Mouse (Mus musculus) layer of hippocampus, adult 9-11 months (tissue): ENCODE measurements around the gene Gpr3.
A peak's percentile ranks its signal among the peaks of the same experiment; 100 is the strongest.

ENCODE experiments used
- DNase-seq: peaks from one replicate; pipeline ENCODE4 v3.0.0; 2022

The Gpr3 gene

DNA sequence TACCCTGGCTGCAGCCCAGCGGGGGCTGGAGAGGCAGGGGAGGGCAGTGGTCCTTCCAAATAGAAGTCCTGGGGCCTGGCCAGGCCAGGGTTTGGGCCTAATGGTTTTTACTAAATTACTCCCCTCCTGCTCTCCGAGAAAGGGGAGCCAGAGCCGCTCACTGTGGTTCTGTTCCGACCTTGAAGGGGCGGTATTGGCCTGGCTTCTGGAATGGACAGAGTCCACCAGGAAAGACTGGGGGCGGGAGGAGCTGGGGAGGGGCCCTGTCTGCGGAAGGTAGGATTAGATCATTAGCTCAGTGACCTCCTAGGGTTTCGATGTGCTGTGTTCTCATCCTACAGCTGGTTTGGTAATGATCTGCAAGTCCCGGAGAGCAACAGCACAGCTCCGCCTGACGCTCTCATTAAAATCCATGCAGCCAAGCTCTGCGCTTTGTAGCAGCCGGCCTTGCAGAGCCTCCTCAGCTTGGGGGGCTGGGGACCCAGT, 14.5 kb downstream of the Gpr3 start:
- no peak for DNase-seq

DNA sequence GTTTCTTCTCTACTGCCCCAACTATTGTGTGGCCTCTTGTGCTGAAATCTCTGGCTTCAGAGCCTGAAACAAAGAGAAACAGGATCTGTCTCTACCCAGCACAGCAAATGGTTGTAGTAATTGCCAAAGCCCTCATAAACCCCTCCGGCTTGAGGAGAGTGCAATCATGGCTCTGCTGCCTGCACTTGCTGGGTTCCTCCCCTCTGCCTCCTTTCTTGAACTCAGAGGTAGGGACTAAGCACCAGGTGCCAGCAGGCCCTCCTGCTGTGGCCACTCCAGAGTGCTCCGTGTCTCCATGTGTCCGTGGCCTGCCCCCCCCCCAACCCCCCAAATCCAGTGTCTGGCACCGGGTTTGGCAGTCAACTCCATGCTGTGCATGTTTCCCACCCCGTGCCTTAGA, 15.0 kb downstream of the Gpr3 start:
- no peak for DNase-seq

DNA sequence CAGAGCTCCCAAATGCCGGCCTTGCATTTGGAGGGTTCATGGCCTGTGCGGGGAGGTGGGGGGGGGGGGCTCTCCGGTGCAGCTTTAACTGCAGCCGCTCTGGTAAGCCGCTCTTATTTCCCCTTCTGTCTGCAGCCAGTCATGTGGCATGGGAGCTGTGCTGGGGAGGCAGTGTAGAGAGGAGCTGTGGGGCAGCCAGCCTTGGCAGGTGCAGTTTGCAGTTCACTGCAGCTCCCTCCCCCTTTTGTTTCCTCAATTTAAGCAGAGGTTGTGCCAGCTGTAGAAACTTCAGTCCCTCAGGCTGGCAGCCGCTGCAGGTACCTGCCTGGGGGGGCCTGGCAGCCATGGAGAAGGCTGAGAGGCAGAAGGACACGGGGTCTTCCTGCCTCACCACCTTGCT, 15.5 kb downstream of the Gpr3 start:
- no peak for DNase-seq

DNA sequence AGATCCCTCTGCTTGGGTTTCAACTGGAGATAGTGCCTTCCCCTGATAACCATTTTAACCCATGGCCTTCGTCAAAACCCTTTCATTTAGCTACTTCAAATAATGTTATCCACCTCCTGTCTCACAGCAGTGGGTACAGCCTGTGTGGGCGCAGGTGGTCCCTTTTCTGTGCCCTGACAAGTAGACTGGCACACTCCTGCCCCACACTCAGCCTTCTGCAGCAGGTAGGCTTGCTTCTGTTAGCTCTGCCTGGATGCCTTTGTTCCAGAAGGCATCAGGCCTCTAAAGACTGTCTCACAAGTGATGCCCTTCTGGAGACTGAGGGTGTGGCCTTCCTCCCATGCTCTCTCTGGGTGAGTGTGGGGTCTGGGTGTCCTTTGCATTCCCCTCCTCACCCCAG, 16.2 kb downstream of the Gpr3 start:
- DNase-seq = no peak

DNA sequence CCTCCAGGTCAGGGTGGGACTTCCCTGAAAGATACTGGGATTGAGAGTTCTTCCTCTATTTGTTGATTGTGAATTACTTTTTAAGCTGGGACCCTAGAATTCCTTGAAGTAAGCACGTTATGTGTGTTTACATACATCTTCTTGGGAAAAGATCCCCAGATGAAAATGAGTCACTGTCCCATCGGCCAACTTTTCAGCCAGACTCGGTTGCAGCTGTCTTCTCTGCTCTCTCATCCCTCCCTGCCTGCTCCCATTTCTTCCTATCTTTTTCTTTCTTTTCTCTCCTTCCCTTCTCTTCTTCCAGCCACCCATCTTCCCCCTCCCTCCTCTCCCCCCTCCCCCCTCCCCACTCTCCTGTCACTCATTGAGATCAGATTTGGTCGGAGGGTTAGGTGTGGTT, 17.3 kb downstream of the Gpr3 start:
- no peak for DNase-seq

DNA sequence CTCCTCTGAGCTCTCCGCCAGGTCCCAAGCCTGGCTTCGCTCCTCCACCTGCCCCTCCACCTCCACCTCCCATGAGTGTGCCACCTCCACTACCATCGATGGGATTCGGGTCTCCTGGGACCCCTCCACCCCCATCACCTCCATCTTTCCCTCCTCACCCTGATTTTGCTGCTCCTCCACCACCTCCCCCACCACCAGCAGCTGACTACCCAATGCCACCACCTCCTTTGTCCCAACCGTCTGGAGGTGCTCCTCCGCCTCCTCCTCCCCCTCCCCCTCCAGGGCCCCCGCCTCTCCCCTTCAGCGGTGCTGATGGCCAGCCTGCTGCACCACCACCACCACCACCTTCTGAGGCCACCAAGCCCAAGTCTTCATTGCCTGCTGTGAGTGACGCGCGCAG, 17.9 kb downstream of the Gpr3 start:
- no peak for DNase-seq

DNA sequence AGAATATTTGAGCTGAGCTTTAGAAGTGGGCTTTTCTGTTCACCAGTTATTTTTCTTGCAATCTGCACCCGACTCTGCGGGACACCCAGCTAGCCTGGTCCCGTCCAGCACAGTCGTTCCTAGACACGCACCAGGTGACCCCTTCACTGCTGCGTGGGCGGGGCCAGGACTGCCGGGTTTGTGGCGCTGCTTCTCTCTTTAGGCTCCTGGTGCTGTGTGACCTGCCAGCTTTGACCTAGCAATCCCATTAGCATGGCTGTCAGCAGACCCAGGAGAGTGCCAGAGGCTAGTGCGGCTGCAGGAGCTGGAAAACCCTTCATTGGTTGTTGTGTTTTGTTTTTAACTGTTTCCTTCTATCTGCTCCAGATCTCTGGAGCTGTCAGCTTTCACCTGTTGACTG, 22.9 kb downstream of the Gpr3 start:
- DNase-seq = no peak

DNA sequence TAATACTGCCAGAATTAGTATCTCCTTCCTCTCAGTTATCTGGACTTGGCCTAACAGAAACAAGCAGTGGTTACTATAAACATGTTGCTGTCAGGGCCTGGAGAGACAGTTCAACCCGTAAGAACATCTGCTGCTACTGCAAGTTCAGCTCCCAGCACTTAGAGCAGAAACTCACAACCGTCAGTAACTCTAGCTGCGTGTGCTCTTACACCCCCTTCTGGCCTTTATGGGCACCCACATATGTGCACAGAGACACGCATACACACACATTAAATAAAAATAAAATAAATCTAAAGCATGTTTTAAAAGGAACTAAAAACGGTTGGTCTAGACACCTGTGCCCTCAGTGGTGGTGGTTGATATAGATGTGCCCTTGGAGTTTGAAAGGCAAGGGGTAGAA, 25.5 kb downstream of the Gpr3 start:
- DNase-seq = no peak

DNA sequence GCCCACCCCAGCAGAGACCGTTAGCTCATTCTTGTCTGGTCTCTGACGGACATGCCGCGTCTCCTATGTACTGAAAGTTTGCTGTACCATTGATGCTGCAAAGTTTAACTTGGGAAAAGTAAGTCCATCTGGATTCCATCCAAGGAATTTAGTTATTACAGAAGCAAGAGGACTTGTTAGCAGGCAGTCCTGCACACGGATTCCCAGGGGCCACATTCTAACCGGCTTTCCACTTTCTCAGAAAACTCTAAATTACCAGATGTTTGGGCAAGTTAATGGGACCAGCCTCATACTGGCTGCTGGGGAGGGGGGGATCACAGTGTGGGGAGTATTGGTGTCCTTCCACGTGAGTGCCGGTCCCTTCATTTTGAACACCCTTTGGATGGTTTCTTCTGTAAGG, 26.4 kb downstream of the Gpr3 start:
- no peak for DNase-seq

DNA sequence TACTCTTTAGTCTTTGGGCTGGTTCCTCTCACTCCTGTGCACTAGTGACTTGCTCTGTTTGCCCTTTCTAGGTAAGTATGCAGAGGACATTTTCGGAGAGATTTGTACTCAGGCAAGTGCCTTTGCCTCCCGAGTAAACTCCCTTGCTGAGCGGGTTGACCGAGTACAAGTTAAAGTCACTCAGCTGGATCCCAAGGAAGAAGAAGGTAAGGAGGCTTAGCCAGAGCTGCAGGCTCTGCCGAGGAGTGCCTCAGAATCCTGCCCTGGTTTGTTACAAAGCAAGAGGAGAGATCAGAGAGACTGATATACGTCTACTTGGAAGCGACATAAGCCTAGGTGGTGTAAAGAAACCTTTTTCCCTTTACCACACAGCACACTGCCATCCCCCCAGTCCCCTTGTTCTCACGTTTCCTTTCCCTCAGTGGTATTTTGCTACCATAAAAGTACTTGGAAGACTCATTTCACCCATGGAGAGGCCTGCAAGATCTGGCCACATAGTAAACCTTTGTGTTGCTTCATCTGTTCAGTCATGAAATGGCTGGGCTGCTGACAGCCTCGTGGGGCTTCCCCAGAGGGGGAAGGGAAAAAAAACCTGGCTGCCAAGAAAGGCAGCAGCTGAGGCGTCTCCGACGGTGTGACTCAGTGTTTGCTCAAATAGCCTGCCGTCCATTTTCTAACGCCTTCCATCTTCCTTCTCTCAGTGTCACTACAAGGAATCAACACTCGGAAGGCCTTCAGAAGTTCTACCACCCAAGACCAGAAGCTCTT, 27.3 kb downstream of the Gpr3 start:
- peak; percentile 72 for DNase-seq

DNA sequence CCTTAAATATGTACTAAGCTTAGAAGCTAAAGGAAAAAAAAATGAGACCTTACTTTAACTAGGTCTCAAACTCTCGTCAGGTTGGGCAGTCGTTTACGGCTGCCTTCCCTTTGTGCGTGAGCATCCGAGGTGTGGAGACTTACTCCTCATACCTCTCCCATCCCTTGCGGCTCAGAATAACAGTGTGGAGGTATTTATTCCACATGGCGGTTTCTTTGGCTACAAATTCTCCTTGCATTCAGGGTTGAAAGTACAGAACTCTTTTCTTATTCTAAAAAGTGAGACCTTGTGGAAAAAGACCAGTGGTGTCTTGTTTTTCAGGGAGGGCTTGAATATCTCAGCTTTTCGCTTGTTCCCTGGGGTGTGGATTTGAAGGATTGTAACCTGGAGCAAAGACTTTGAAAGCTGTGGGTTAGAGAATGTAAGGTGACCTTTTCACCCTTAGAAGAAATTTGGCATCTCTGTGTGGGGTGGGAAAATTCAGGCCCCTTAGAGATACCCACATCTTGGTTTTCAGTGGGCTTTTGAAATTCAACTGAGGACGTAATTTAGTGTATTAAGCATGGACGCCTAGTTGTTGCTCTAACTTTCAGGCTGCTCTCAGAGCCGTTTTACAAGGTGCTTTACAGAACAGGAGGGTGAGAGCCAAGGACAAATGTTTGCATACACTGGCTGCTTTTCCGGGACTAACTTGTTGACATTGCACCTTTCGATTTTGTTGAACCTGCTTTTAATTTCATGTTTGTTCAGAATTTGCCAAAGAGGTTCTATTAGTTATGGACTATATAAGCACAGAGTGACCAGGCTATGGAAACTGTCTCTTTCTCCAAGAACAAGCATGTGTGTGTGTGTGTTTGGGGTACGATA, 28.1 kb downstream of the Gpr3 start:
- no peak for DNase-seq

DNA sequence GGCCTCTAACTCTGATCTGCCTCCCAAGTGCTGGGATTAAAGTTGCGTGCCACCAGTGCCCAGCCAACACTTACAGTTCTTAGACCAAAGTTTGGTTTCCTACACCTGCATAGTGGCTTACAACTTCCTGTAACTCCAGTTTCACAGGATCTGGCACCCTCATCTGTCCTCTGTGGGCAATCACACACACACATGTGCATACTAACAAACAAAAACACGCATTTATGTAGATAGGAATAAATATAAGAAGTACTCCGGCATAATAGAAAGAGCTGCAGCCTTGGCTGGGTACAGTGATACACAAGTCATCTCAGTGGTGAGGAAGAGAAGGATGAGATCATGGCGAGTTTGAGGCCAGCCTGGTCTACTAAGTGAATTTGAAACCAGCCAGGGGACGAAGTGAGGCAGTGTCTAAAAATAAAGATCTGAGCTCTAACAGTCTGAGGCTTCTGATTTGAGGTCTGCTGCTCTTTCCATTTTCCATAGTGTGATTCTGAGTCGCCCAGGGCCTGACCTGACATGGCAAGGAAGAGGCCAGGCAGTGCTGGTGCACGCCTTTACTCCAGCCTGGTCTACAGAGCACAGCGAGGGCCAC, 29.8 kb downstream of the Gpr3 start:
- DNase-seq = no peak

DNA sequence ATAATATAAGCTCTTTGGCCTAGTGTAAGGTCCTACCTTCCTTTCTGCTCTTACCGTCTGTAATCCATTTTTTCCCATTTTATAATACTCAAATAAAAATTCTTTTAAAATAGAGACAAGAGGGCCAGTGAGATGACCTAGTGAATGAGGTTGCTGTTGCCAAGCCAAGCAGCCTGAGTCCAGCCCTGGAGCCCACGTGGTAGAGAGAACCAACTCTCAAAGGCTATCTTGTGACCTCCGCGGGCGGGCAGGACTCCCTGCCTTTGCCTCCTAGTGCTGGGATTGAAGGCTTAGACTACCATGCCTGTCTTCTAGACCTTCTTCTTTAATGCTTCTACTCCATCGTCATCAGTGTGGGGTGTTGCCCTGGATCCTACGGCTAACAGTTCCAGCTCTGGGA, 33.1 kb downstream of the Gpr3 start:
- no peak for DNase-seq

DNA sequence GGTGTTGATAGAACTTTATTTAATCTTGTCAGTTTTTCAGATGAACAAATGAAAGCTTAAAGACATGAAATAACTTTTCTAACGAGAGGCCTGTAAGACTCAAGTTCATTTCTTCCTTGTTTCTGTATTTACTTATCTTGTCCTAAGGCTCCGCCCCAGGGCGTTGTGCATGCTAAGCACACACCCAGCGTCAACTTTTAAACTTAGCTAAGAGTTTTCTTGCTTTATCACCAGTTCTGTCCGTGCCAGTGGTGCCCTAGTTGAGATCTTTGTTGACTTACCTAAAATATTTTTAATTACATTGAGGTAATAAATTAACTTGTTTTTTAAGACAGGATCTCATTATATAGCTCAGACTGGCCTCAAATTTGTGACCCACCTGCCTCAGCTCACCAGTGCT, 34.0 kb downstream of the Gpr3 start:
- no peak for DNase-seq

DNA sequence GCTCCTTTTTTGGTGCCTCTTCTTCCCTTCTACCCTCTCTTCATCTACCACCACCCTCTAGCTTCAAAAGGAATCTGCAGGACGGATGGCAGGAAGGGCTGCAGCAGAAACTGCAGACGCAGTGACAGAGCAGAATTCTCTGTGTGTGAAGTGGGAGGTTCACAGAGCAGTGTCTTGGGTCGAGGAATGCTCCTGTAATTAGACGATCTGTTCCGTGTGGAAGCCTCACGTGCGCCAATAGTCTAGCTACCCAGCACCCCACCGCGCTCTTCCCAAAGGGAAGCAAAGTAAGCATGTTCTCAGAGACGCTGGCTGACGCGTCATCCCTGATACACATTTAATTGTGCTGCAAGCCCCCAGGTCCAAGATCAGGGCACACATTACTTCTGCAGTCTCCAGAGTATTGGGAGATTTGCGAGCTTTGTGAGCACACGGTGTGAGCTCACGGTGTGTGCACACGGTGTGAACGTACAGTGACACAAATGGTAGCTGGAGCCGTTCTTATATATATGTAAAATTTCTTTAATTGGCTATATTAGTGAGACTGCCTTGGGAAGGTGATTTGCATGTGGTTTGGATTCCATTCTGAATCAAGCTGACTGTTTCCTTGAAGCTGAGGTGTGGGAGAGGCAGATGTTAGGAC, 35.5 kb downstream of the Gpr3 start:
- DNase-seq = no peak

DNA sequence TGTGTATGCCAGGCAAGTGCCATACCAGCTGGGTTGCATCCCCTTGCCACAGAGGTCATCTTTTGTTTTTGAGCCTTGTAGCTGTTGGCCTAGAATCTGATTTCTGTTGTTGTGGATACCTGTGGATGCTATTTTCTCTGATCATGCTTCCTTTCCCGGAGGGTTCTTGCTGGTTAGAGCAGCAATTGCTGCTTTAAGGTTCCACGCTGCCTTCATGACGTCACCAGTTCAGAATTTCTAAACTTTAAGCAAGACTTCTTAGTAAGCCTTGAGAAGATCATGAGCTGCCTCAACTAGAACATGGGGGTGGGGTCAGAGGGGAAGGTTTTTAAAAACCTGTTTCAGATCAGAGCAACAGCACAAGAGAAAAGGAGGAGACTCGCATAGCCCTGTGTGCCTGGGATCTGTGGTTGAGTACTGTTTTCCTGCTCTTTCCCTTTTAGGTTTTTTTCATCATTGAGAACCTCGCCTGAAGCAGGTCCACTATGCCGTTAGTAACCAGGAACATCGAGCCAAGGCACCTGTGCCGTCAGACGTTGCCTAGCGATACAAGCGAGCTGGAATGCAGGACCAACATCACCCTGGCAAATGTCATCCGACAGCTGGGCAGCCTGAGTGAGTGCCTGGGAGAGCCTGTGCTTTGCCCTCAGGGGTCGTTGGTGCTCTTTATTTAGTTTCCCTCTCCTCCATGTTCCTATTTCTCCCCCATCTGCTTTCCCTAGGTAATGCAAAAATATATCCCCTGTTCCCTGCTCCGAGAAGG, 36.2 kb downstream of the Gpr3 start:
- DNase-seq = no peak

DNA sequence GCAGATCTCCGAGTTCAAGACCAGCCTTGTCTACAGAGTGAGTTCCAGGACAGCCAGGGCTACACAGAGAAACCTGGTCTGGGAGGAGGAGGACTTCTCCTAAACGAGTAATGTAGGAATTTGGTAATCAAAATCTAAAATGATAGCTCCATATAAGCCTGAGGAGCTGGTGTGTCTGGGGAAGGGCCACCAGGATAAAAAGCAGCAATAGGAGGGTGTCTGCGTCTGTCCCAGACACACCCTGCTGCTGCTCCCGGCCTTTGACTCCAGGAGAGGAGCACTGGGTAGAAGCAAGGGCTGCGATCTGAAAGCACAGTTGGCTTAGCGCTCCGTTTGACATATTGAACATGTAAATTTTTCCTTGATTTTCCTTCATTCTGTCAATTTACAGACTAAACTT, 37.1 kb downstream of the Gpr3 start:
- DNase-seq = no peak

DNA sequence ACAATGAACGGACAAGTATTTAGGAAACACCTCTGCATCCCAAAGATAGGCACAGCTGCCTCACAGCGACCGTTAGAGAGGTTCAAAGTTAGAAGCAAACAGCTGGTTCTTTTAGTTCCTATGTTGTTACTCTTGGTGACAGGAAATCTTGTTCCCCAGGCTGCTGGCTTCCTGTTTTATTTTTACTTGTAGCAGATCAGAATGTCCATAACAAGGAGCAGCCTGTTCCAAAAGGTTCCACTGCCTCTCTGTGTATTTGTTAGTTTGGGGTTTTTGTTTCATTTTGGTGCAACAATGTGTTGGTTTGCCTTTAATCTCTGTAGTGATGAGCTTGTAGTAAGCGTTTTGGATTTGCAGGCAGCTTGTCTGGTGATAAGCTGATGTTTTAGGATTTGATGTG, 38.0 kb downstream of the Gpr3 start:
- no peak for DNase-seq

DNA sequence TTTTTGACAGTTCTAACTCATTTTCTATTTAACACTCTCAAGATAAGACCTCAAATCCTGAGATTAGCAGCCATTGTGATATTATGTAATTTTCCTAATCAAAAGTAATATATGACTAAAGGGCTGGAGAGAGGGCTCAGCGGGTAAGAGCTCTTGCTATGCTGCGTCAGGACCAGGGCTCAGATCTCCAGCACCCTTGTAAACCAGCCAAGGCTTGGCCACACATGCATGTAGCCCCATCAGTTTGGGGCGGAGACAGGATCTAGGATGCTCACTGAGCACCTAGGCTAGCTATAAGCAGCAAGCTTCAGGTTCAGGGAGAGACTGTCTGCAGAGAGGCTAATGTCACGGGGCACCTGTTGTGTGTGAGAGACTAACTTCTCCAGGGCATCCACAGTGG, 39.9 kb downstream of the Gpr3 start:
- no peak for DNase-seq

DNA sequence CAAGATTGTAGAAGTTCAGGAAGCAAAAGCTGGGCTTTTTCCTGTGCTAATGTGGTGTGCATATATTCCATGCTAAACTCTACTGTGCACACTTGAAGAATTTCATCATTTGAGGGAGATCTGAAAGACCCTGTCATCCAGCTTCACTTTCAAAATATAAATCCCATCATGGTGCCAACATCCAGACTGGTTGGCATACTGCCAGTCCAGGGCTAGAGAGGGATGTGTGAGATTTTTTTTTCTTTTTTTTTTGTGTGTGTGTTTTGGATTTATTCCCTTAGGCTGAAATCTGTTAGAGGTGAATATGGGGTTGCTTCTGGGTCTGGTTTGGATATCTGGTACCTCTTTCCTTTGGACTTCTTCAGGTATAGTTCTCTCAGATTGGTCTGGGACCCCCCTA, 41.7 kb downstream of the Gpr3 start:
- DNase-seq = no peak

DNA sequence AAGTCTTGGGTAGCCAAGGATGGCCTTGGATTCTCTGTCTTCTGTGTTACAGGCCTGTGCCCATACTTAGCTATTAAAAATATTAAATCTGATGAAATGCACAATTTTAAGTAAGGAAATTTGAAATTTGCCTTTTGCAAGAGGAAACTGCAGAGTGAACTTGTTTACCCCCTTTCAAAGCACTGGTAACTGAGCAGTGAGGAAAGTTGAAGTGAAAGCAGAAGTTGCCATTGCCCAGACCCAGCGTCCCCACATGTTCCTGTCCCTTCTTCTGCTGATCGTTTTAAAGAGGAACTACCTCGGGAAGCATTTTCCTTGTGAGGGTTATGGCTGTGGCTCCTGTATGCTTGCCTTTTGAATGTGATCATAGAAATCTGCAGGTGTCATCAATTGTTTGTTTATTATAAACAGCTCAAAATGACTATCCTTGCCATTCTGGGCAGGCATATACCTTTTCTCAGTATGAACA, 42.2 kb downstream of the Gpr3 start:
- peak; percentile 64 for DNase-seq

DNA sequence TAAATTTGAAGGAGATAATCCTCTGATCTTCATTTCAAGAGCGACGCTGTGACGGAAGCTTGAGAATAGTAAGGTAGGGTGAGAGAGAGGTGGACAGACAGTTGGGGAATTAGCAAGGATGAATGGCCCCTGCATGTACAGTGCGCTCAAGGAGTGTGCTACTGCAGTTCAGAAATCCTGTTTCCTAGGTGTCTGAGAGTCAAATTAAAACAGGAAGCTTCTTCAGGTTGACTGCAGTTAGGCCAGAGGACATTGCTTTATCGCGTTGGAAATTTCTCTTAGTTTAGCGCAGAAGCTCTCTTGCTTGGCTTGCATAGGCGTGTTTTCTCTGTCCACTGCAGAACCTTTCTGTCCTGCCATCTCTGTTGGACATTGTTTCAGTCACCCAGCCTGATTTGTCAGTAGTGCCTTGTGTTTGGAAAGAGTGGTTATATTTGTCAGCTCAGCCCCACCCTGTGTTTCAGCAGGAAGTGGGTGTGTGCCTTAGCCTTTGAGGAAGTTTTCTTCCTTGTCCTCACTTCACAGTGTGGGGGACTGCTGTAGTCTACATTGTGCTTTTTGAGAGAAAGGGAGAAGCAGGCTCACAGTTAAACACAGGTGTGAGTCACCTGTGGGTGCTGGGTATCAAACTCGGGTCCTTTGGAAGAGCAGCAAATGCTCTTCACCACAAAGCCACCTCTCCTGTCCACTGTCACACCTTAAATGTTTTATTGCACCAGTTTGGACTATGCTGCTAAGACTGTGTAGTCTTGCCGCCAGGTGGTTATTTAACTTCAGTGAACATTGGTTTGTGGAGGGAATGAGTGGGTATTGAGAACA, 42.9 kb downstream of the Gpr3 start:
- peak; percentile 71 for DNase-seq
